Mouse (Mus musculus) spleen, adult 2 months (tissue): ENCODE results near the gene Rorb. TPM values are rescaled to one million over a fixed set of nuclear protein-coding genes. Genes with fewer than 3 reads are reported as not detected.

Source experiments
- DNase-seq, 2 experiments: peaks; one replicate each; pipeline versions ENCODE4 v3.0.0 to v3.0.0-alpha.2; 2012 to 2021; ENCODE audit warnings: low spot score in 2 of 2, low read depth in 1 of 2
- H3K27ac ChIP-seq: fragments of 200-500 bp; 2 replicates; pipeline ENCODE4 v1.5.1; 2012; ENCODE audit warnings: low read length, inconsistent platforms; ENCODE audit not compliant: insufficient read depth
- H3K27me3 ChIP-seq: fragments of 200-500 bp; 2 replicates; pipeline ENCODE4 v1.6.1; 2012; ENCODE audit warnings: mild to moderate bottlenecking, moderate library complexity, low read length, inconsistent platforms; ENCODE audit not compliant: control insufficient read depth, insufficient read depth
- H3K36me3 ChIP-seq: fragments of 200-500 bp; 2 replicates; pipeline ENCODE4 v1.6.1; 2012; ENCODE audit warnings: mild to moderate bottlenecking, low read length, inconsistent platforms; ENCODE audit not compliant: control insufficient read depth, insufficient read depth
- H3K4me1 ChIP-seq: fragments of 200-500 bp; 2 replicates; pipeline ENCODE4 v1.6.1; 2011; ENCODE audit warnings: inconsistent platforms; ENCODE audit not compliant: control insufficient read depth, insufficient read depth, insufficient read length
- H3K4me3 ChIP-seq: fragments of 200-500 bp; 2 replicates; pipeline ENCODE4 v1.5.1; 2011; ENCODE audit warnings: mild to moderate bottlenecking, inconsistent platforms; ENCODE audit not compliant: insufficient read depth, insufficient read length; ENCODE audit errors: extremely low read depth
- CTCF ChIP-seq: fragments of 200-500 bp; IDR thresholded peaks from 2 replicates; pipeline ENCODE4 v1.5.1; 2011; ENCODE audit warnings: mild to moderate bottlenecking, inconsistent platforms; ENCODE audit not compliant: insufficient read depth, insufficient read length, insufficient replicate concordance; ENCODE audit errors: extremely low read depth
- POLR2A ChIP-seq: fragments of 200-500 bp; IDR thresholded peaks from 2 replicates; pipeline ENCODE4 v1.6.1; 2011; ENCODE audit warnings: low read depth, low read length, inconsistent platforms
- WGBS: fragments of 180-500 bp; shearing (Covaris S2); methylation state at CpG from one replicate; pipeline ENCODE4 v1.1.7; 2018; 5-methylcytosine and 5-hydroxymethylcytosine counted together
- polyA plus RNA-seq: library from polyadenylated mRNA; depleted of rRNA; stranded (reverse); fragments of >200 nt; gene quantifications from 2 replicates; pipeline ENCODE4 v1.2.3, GENCODE M21; 2012

Rorb gene
- polyA plus RNA-seq, 1 experiment = not detected

- no peak for TF ChIP-seq CTCF
- TF ChIP-seq POLR2A = no peak
- no peak for DNase-seq
- Histone ChIP-seq H3K27me3 (no peaks in the 10 kb centered on the region), H3K4me3 (no peak overlapping the region), H3K36me3 (no peaks in the 10 kb centered on the region), H3K27ac (no peak overlapping the region), H3K4me1 (no peaks in the 10 kb centered on the region)
Measured at GRCm38 (mm10) chr19:18911755-18912340, 199.1 kb downstream of the Rorb start.

- no peaks in the 10 kb centered on the region for H3K36me3 ChIP-seq
- H3K27me3 ChIP-seq = no peaks in the 10 kb centered on the region
- no peaks in the 10 kb centered on the region for H3K4me1 ChIP-seq
- no peak for TF ChIP-seq POLR2A
- TF ChIP-seq CTCF = no peak
- H3K27ac ChIP-seq = no peak overlapping the region
- no peak overlapping the region for H3K4me3 ChIP-seq
- WGBS = 82% methylated on average over 3 of the region's 3 CpGs
- DNase-seq = no peak
Measured at GRCm38 (mm10) chr19:18909641-18910040, 201.4 kb downstream of the Rorb start.

- Histone ChIP-seq H3K4me3 (no peak overlapping the region), H3K27me3 (no peaks in the 10 kb centered on the region), H3K36me3 (no peaks in the 10 kb centered on the region), H3K27ac (no peak overlapping the region), H3K4me1 (no peaks in the 10 kb centered on the region)
- TF ChIP-seq CTCF (no peak), POLR2A (no peak)
- 45% methylated on average over 3 of the region's 3 CpGs for WGBS
- no peak for DNase-seq
Measured at GRCm38 (mm10) chr19:18905511-18905910, 205.5 kb downstream of the Rorb start.

- Histone ChIP-seq H3K27me3 (no peaks in the 10 kb centered on the region), H3K27ac (no peak overlapping the region), H3K4me1 (no peaks in the 10 kb centered on the region), H3K36me3 (no peaks in the 10 kb centered on the region), H3K4me3 (no peak overlapping the region)
- DNase-seq = no peak
- 91% methylated on average over 6 of the region's 6 CpGs for WGBS
- TF ChIP-seq POLR2A (no peak), CTCF (no peak)
Measured at GRCm38 (mm10) chr19:18902694-18903067, 208.3 kb downstream of the Rorb start.

- Histone ChIP-seq H3K4me3 (no peak overlapping the region), H3K27me3 (no peaks in the 10 kb centered on the region), H3K27ac (no peak overlapping the region), H3K4me1 (no peaks in the 10 kb centered on the region), H3K36me3 (no peaks in the 10 kb centered on the region)
- TF ChIP-seq POLR2A = no peak
- no peak for TF ChIP-seq CTCF
- WGBS = 82% methylated on average over 15 of the region's 15 CpGs
- no peak for DNase-seq
Measured at GRCm38 (mm10) chr19:18902041-18902693, 208.8 kb downstream of the Rorb start.

GRCm38 (mm10) chr19:18898238-18898637 is 212.8 kb downstream of the Rorb start:
- no peaks in the 10 kb centered on the region for H3K4me1 ChIP-seq
- no peaks in the 10 kb centered on the region for H3K27me3 ChIP-seq
- TF ChIP-seq CTCF (no peak), POLR2A (no peak)
- H3K27ac ChIP-seq = no peak overlapping the region
- no peaks in the 10 kb centered on the region for H3K36me3 ChIP-seq
- no peak overlapping the region for H3K4me3 ChIP-seq
- no peak for DNase-seq

- 71% methylated on average over 4 of the region's 4 CpGs for WGBS
- Histone ChIP-seq H3K27me3 (no peaks in the 10 kb centered on the region), H3K4me3 (no peak overlapping the region), H3K36me3 (no peaks in the 10 kb centered on the region), H3K4me1 (no peaks in the 10 kb centered on the region), H3K27ac (no peak overlapping the region)
- no peak for TF ChIP-seq POLR2A
- DNase-seq = no peak
Measured at GRCm38 (mm10) chr19:18890216-18890615, 220.8 kb downstream of the Rorb start.
